Mouse (Mus musculus): ENCODE results near the gene Tshz2. TPM values are rescaled to one million over a fixed set of nuclear protein-coding genes. Genes with fewer than 3 reads are reported as not detected.

Tshz2 gene
- total RNA-seq, 2 experiments from 2014 or later, result 20.7 to 49.7 TPM

GRCm38 (mm10) chr2:170017926-170018325 lies 385.1 kb downstream of the Tshz2 start:
- intact Hi-C loops (cut with DNase I), result no loop called here
- no peak for DNase-seq (ENCODE audit: low spot score in 2 of 2)

- DNase-seq (ENCODE audit: low spot score in 2 of 2), result peak in 1 of 2 experiments; percentile 37
- intact Hi-C loops (cut with DNase I), result no loop called here
Observed at GRCm38 (mm10) chr2:170022953-170023352, 390.1 kb downstream of the Tshz2 start.

- DNase-seq (ENCODE audit: low spot score in 2 of 2), result no peak
- intact Hi-C loops (cut with DNase I), result no loop called here
Observed at GRCm38 (mm10) chr2:170023741-170024140, 390.9 kb downstream of the Tshz2 start.

GRCm38 (mm10) chr2:170024939-170025338 lies 392.1 kb downstream of the Tshz2 start:
- intact Hi-C loops (cut with DNase I), result no loop called here
- DNase-seq (ENCODE audit: low spot score in 2 of 2), result no peak

GRCm38 (mm10) chr2:170025896-170026295 lies 393.1 kb downstream of the Tshz2 start:
- DNase-seq (ENCODE audit: low spot score in 2 of 2), result no peak
- intact Hi-C loops (cut with DNase I), result no loop called here

DNA sequence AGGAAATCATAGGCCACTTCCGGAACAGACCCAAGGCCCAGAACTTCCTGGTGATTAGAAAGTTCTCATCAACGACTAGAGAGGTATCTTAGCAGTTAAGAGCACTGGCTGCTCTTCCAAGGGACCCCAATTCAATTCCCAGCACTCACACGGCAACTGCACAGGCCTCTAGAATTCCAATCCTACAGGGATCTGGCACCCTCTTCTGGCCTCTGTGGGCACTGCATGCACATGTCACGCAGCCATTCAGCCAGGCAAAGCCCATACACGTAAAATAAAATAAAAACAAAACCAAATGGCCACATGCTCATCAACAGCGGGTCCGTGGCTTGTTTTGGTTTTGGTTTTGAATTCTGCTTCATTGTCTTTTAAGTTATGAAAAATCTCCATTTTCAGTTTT lies 395.0 kb downstream of the Tshz2 start:
- DNase-seq (ENCODE audit: low spot score in 2 of 2), result no peak
- intact Hi-C loops (cut with DNase I), result no loop called here

GRCm38 (mm10) chr2:170028488-170029303 lies 395.9 kb downstream of the Tshz2 start:
- no peak for DNase-seq (ENCODE audit: low spot score in 2 of 2)
- intact Hi-C loops (cut with DNase I), result no loop called here

DNA sequence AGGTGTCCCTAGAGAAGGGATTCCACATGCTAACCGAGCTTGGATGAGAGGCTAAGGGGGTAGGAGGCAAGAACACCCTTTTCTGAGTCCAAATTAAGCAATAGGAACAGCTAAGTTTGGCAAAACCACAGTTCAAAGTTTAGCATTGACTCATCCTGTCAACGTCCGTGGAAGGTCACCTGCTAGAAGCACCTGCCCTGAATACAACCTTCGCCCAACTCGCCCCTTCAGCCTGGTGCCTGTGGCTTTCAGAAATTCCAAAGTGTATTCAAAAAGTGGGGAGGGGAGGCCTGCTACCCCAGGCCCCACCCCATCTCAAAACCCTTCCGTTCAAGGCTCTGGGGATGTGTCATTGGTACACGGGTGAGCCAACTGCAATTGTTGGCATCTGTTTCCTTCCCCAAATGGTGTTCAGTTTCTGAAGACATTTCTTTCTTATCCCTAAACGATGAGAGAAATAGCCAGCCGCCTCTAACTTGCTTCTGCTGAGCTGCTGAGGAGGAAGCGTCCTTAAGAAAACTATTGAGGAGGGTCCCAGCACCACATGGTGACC lies 396.6 kb downstream of the Tshz2 start:
- intact Hi-C loops (cut with DNase I), result no loop called here

GRCm38 (mm10) chr2:170031226-170031625 lies 398.4 kb downstream of the Tshz2 start:
- intact Hi-C loops (cut with DNase I), result no loop called here
- no peak for DNase-seq (ENCODE audit: low spot score in 2 of 2)

More for the DNA sequence above, 396.6 kb downstream of the Tshz2 start:
- DNase-seq (ENCODE audit: low spot score in 2 of 2), result no peak

- intact Hi-C loops (cut with DNase I), result no loop called here
- DNase-seq (ENCODE audit: low spot score in 2 of 2), result no peak
Observed at GRCm38 (mm10) chr2:170031872-170032271, 399.1 kb downstream of the Tshz2 start.

DNA sequence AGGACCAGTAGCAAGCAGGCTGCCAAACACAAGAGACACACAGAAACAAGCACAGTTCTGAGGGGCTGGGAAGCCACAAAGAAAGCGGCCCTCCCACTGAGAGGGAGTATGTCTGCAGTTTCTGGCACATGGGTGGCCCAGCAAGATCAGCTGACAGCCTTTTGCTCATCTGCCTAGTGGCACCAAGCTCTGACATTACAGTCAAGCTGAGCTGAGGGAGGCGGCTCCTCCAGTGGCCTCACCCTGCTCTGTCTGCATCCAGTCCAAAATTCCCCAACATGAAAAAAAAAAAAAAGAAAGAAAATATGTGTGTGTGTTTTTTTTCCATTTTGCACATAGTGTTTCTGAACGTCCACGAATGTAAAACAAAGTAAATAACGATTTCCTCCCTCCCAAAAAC lies 400.4 kb downstream of the Tshz2 start:
- DNase-seq (ENCODE audit: low spot score in 2 of 2), result no peak
- intact Hi-C loops (cut with DNase I), result no loop called here

GRCm38 (mm10) chr2:170034794-170035193 lies 402.0 kb downstream of the Tshz2 start:
- intact Hi-C loops (cut with DNase I), result no loop called here
- DNase-seq (ENCODE audit: low spot score in 2 of 2), result no peak

GRCm38 (mm10) chr2:170036791-170037241 lies 404.0 kb downstream of the Tshz2 start:
- intact Hi-C loops (cut with DNase I), result no loop called here
- peak in 1 of 2 experiments; percentile 6 for DNase-seq (ENCODE audit: low spot score in 2 of 2)

DNA sequence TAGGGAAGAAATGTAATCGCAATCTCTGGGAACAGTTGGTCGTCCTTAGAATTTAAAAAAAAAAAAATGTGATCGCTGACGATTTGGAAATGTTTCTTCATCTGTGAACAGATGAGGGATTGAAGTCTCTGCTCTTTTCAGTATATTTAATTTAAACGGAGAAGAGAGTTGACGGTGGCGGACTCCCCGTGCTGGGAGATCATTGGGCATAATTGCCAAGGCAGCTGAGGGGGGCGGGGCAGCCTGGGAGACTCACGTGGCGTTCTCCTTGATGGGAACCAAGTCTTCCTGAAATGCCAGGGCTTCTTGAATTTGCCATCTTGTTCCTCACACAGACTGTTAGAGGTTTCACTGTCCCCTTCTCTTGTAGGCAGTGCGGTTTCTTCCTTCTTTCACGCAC lies 404.5 kb downstream of the Tshz2 start:
- DNase-seq (ENCODE audit: low spot score in 2 of 2), result peak; percentile 13 to 16

DNA sequence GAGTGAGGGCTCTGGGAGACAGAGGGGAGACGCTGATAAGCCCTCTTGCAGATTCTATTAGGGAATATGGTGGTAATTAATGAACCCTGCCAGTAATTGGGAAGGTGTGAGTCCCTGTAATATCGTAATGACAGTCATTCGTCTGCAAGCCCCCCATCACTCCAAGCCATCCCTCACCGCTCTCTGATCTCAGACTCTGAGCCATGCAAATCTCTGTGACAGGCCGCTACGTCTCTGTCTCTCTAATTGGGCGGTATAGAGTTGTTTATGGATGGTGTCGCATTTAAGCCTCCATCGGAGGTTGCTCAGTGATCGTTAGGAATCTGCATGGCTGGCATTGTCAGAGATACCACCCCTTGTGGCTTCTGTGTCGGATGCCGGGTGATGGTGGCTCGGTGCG lies 407.0 kb downstream of the Tshz2 start:
- intact Hi-C loops (cut with DNase I), result no loop called here
- DNase-seq (ENCODE audit: low spot score in 2 of 2), result no peak

More for the DNA sequence above, 404.5 kb downstream of the Tshz2 start:
- intact Hi-C loops (cut with DNase I), result no loop called here

GRCm38 (mm10) chr2:170041101-170041500 lies 408.3 kb downstream of the Tshz2 start:
- DNase-seq (ENCODE audit: low spot score in 2 of 2), result no peak
- intact Hi-C loops (cut with DNase I), result no loop called here

- intact Hi-C loops (cut with DNase I), result no loop called here
- no peak for DNase-seq (ENCODE audit: low spot score in 2 of 2)
Observed at GRCm38 (mm10) chr2:170042471-170043213, 409.8 kb downstream of the Tshz2 start.

GRCm38 (mm10) chr2:170043290-170043689 lies 410.5 kb downstream of the Tshz2 start:
- intact Hi-C loops (cut with DNase I), result no loop called here
- no peak for DNase-seq (ENCODE audit: low spot score in 2 of 2)

- DNase-seq (ENCODE audit: low spot score in 2 of 2), result no peak
- intact Hi-C loops (cut with DNase I), result no loop called here
Observed at GRCm38 (mm10) chr2:170045896-170046295, 413.1 kb downstream of the Tshz2 start.

DNA sequence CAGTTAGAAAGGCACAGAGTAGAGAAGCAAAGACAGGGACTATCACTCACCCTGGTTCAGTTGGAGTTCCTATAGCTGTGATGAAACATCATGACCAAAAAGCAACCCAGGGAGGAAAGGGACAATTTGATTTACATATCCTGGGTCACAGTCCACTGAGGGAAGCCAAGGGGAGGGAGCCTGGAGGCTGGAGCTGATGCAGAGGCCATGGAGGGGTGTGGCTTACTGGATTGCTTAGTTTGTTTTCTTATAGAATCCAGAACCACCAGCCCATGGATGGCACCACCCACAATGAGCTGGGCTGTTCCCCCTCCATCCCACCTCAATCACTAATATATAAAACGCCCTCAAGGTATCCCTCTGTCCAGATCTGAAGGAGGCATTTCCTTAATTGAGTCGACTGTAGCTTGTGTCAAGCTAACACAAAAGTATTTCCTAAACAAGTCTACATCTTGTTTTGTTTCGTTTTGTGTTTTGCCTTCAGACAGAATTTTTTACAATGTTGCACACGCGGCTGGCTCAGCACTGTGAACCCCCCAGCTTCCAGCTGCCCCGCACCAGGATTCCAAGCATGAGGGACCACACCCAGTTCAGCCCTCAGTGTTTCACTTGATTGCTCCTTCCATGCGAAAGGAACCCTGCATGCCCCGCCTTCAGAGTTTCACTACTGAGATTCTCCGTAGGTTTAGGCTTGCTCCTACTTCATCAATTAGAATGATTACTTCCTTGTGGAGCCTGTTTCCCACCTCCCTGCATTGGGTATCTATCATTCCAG lies 413.7 kb downstream of the Tshz2 start:
- DNase-seq (ENCODE audit: low spot score in 2 of 2), result no peak

More for the DNA sequence above, 413.7 kb downstream of the Tshz2 start:
- intact Hi-C loops (cut with DNase I), result no loop called here

All from left cerebral cortex, postnatal 14 days (tissue).